8 mouse cellular contexts compared by ENCODE assay signal in the genomic region with DNA sequence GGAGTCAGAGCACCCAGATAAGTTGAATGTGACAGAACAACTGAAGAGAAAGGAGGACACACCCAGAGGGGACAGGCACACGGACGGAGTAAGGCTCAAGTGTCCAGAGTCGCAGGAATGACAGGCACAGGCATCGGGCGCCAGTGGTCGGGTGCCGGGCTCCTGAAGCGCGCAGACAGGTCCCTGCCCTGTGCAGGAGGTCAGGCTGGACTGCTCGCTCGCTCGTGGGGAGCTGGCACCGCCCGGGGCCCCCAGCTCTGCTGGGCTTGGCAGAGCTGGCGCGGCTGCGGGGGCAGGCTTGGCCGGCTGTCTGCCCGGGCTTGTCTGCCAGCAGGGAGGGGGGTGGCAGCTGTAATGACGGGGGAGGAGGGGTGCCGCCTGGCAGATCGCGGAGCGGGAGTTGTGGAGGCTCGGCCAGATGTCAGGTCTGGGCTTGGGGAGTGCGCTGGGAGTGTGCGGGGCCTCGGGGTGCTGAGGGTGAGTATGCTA. TPM values are rescaled to one million over a fixed set of nuclear protein-coding genes. Genes with fewer than 3 reads are reported as not detected.
DNase-seq lines count a peak whose midpoint lies in the region; ATAC-seq lines count a peak whose summit lies in the region.

No protein-coding gene starts in this region.

- ATAC-seq in kidney, embryonic 16.5 days (ENCODE audit: low FRiP score, low TSS enrichment), result peak; percentile 57
- peak; percentile 38 for ATAC-seq in liver, embryonic 12.5 days
- ATAC-seq in neural tube, embryonic 12.5 days (ENCODE audit: low FRiP score, low read depth), result peak; percentile 76

- H3K4me3 ChIP-seq in embryonic facial prominence, embryonic 10.5 days, result peak overlapping the region; percentile 78
- H3K4me3 ChIP-seq in kidney, embryonic 16.5 days (ENCODE audit: low read length), result peak overlapping the region; percentile 51
- H3K4me3 ChIP-seq in liver, embryonic 12.5 days, result peak overlapping the region; percentile 65
- peak overlapping the region; percentile 56 for H3K4me3 ChIP-seq in neural tube, embryonic 12.5 days

- H3K36me3 ChIP-seq in embryonic facial prominence, embryonic 10.5 days (replicated peaks), result no peaks in the 10 kb centered on the region
- H3K36me3 ChIP-seq in kidney, embryonic 16.5 days (ENCODE audit: insufficient read depth, low read length), result no peaks in the 10 kb centered on the region
- no peaks in the 10 kb centered on the region for H3K36me3 ChIP-seq in liver, embryonic 12.5 days
- no peaks in the 10 kb centered on the region for H3K36me3 ChIP-seq in neural tube, embryonic 12.5 days

- peak overlapping the region; percentile 99 for H3K4me2 ChIP-seq in kidney, embryonic 16.5 days (replicated peaks; ENCODE audit: low read depth, low read length)
- H3K4me2 ChIP-seq in liver, embryonic 12.5 days, result peak overlapping the region; percentile 96
- peak overlapping the region; percentile 100 for H3K4me2 ChIP-seq in neural tube, embryonic 12.5 days (replicated peaks)

- peak overlapping the region; percentile 67 for H3K9ac ChIP-seq in kidney, embryonic 16.5 days (replicated peaks; ENCODE audit: low read length)
- H3K9ac ChIP-seq in liver, embryonic 12.5 days, result peak overlapping the region; percentile 71
- peak overlapping the region; percentile 69 for H3K9ac ChIP-seq in neural tube, embryonic 12.5 days

- peak; percentile 26 for DNase-seq in spleen, adult 12 weeks (ENCODE audit: low spot score)
- DNase-seq in spleen, postnatal 36 days (ENCODE audit: low spot score in 2 of 2), result no peak
- peak; percentile 50 for DNase-seq in embryonic facial prominence, embryonic 10.5 days (ENCODE audit: low spot score)
- peak; percentile 66 to 67 for DNase-seq in heart, adult 9 months (ENCODE audit: low spot score in 2 of 2)
- peak; percentile 45 for DNase-seq in testis, postnatal 14 days (ENCODE audit: low spot score)

- H3K27ac ChIP-seq in embryonic facial prominence, embryonic 10.5 days (replicated peaks), result peak overlapping the region; percentile 78
- H3K27ac ChIP-seq in kidney, embryonic 16.5 days (ENCODE audit: low read length), result peak overlapping the region; percentile 9; the same call in 1 of the 2 replicates
- no peak overlapping the region for H3K27ac ChIP-seq in liver, embryonic 12.5 days
- H3K27ac ChIP-seq in neural tube, embryonic 12.5 days, result no peak overlapping the region

- H3K9me3 ChIP-seq in embryonic facial prominence, embryonic 10.5 days, result no peaks in the 10 kb centered on the region
- no peaks in the 10 kb centered on the region for H3K9me3 ChIP-seq in kidney, embryonic 16.5 days (ENCODE audit: low read length)
- no peaks in the 10 kb centered on the region for H3K9me3 ChIP-seq in liver, embryonic 12.5 days (replicated peaks)
- H3K9me3 ChIP-seq in neural tube, embryonic 12.5 days, result no peaks in the 10 kb centered on the region

- H3K4me1 ChIP-seq in embryonic facial prominence, embryonic 10.5 days, result peaks cover 66% of the 10 kb centered on the region
- H3K4me1 ChIP-seq in kidney, embryonic 16.5 days (ENCODE audit: insufficient read depth, low read length), result peaks cover 33% of the 10 kb centered on the region
- H3K4me1 ChIP-seq in liver, embryonic 12.5 days, result peaks cover 57% of the 10 kb centered on the region
- peaks cover 16% of the 10 kb centered on the region for H3K4me1 ChIP-seq in neural tube, embryonic 12.5 days

- 1% methylated on average over 28 of the region's 28 CpGs for WGBS in embryonic facial prominence, embryonic 10.5 days
- 0% methylated on average over 27 of the region's 28 CpGs for WGBS in kidney, embryonic 16.5 days
- WGBS in liver, embryonic 12.5 days (ENCODE audit: insufficient replicate concordance), result under 1% methylated on average over 28 of the region's 28 CpGs
- WGBS in neural tube, embryonic 12.5 days, result under 1% methylated on average over 28 of the region's 28 CpGs

- peaks cover 59% of the 10 kb centered on the region for H3K27me3 ChIP-seq in embryonic facial prominence, embryonic 10.5 days (replicated peaks; ENCODE audit: low read depth, poor library complexity, severe bottlenecking)
- peaks cover 14% of the 10 kb centered on the region for H3K27me3 ChIP-seq in kidney, embryonic 16.5 days (ENCODE audit: insufficient read depth, low read length)
- H3K27me3 ChIP-seq in liver, embryonic 12.5 days (replicated peaks), result peaks cover 51% of the 10 kb centered on the region
- H3K27me3 ChIP-seq in neural tube, embryonic 12.5 days (replicated peaks), result peaks cover 35% of the 10 kb centered on the region

RNA-seq across cellular contexts. Expression of a gene that starts 0.7 kb away (rescaled TPM):
- 3.4 and 3.6 TPM in 2 replicates for polyA plus RNA-seq in embryonic facial prominence, embryonic 10.5 days (2016; fragmentation: Nextera tagmentation; extraction: Ambion mirVana)
- polyA plus RNA-seq in kidney, embryonic 16.5 days (2015; fragmentation: Nextera tagmentation; extraction: Ambion mirVana), result 1.3 and 1.5 TPM in 2 replicates
- polyA plus RNA-seq in liver, embryonic 12.5 days (2016; fragmentation: Nextera tagmentation; extraction: Ambion mirVana), result 0.33 and 0.37 TPM in 2 replicates
- 3.9 and 5.6 TPM in 2 replicates for polyA plus RNA-seq in neural tube, embryonic 12.5 days (2016; fragmentation: Nextera tagmentation; extraction: Ambion mirVana)

RNA-seq across cellular contexts. Expression of a gene that starts 17.7 kb away (rescaled TPM):
- 51.7 and 54.6 TPM in 2 replicates for polyA plus RNA-seq in embryonic facial prominence, embryonic 10.5 days (2016; fragmentation: Nextera tagmentation; extraction: Ambion mirVana)
- 37.9 and 39.3 TPM in 2 replicates for polyA plus RNA-seq in kidney, embryonic 16.5 days (2015; fragmentation: Nextera tagmentation; extraction: Ambion mirVana)
- 31.6 and 34.4 TPM in 2 replicates for polyA plus RNA-seq in liver, embryonic 12.5 days (2016; fragmentation: Nextera tagmentation; extraction: Ambion mirVana)
- polyA plus RNA-seq in neural tube, embryonic 12.5 days (2016; fragmentation: Nextera tagmentation; extraction: Ambion mirVana), result 33.8 and 34.6 TPM in 2 replicates

Comparison
In these comparisons a context has a peak if more than half of its experiments do, and no peak if none do; other contexts are left out.
1. DNase-seq: peak in spleen, adult 12 weeks (single experiment), embryonic facial prominence, embryonic 10.5 days (single experiment), heart, adult 9 months (2 of 2) and testis, postnatal 14 days (single experiment); none in spleen, postnatal 36 days (0 of 2).
2. H3K27ac ChIP-seq: peak in embryonic facial prominence, embryonic 10.5 days (single experiment) and kidney, embryonic 16.5 days (single experiment); none in liver, embryonic 12.5 days (single experiment) and neural tube, embryonic 12.5 days (single experiment).
3. Peak in every context shown above with its lines, with median percentiles within 50 percentile points of each other: H3K4me3 ChIP-seq, ATAC-seq, H3K4me2 ChIP-seq and H3K9ac ChIP-seq.